Mouse (Mus musculus): ENCODE results near the gene Car6.

DNA sequence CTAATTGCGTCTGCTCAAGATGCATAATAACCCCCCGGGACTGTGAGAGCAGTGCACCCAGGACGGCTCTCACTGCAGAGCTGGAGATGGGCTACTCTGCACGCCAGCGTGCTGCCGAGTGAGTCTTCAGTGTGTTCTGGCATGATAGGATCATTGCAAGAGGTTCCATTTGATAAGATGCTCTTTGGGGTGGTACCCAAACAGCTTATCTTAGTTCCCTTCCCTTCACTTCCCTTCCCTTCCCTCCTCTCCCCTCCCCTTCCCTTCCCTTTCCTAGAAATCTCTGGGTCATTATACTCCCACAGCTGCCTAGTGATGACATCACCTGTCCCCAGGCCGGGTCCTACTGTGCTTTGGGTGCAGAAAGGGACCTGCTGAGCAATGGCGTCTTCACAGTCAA lies 29.0 kb downstream of the Car6 start:
- TF ChIP-seq CTCF (IDR thresholded peaks at IDR 0.05; ENCODE audit: insufficient read depth, low read length) = no peak
- TF ChIP-seq POLR2A (IDR thresholded peaks at IDR 0.05; ENCODE audit: borderline replicate concordance, extremely low read depth, low read depth, low read length) = no peak

All from lung, adult 2 months (tissue).